Mouse (Mus musculus) ovary, postnatal 14 days (tissue): ENCODE data around the gene Nt5c2.
A peak's percentile ranks its signal among the peaks of the same experiment; 100 is the strongest.

ENCODE experiments used
- DNase-seq: peaks from one replicate; pipeline ENCODE4 v3.0.0; 2022; ENCODE audit warnings: low spot score

Gene Nt5c2

GRCm38 (mm10) chr19:46886826-46887225, 128.1 kb downstream of the Nt5c2 start:
- DNase-seq = no peak

GRCm38 (mm10) chr19:46885365-46885764, 129.6 kb downstream of the Nt5c2 start:
- DNase-seq = no peak

GRCm38 (mm10) chr19:46879876-46880275, 135.1 kb downstream of the Nt5c2 start:
- no peak for DNase-seq

DNA sequence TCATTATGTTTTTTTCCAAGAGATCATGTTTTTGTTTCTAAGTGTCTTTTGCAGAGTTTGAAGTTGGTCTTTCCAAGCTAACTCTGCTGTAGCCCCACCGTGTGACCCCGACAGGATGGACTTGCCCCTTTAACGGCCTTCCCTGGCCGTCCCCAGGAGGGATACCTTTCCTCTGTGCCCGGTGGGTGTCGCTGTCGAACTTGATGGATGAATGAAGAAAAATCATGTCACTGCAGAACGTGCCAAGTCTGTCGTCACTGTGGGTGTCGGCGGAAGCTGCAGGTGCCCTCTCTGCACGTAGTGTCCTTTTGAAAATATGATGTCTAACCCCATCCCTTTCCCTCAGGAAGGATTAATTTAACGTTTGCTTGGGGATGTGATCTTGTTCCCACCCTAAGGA, 136.6 kb downstream of the Nt5c2 start:
- DNase-seq = peak; percentile 37

GRCm38 (mm10) chr19:46877886-46878285, 137.1 kb downstream of the Nt5c2 start:
- DNase-seq = no peak

GRCm38 (mm10) chr19:46875790-46876189, 139.2 kb downstream of the Nt5c2 start:
- peak; percentile 85 for DNase-seq

GRCm38 (mm10) chr19:46873924-46874323, 141.0 kb downstream of the Nt5c2 start:
- no peak for DNase-seq

DNA sequence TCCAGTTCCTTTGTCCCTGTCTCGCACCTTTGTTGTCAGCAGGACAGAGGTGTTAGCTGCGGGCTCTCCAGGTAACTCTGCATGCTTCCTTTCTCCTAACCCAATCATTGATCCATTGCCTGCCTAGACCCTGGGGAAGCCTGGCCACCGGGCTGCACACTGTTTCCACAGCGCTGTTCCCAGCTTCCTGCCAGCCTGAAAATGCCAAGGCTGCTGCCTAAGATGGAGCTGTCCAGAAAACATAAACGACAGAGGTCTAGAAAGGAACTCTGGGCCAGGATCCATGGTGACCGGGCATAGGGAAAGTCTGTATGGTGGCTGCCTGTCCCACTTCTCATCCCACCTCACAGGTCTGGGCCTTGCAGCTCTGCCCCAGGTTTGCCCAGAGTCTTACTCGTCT, 143.3 kb downstream of the Nt5c2 start:
- no peak for DNase-seq

GRCm38 (mm10) chr19:46871096-46871495, 143.9 kb downstream of the Nt5c2 start:
- no peak for DNase-seq

- DNase-seq = peak; percentile 83
Measured at GRCm38 (mm10) chr19:46869526-46869925, 145.4 kb downstream of the Nt5c2 start.

GRCm38 (mm10) chr19:46869049-46869448, 145.9 kb downstream of the Nt5c2 start:
- DNase-seq = no peak

GRCm38 (mm10) chr19:46865381-46865780, 149.6 kb downstream of the Nt5c2 start:
- no peak for DNase-seq

GRCm38 (mm10) chr19:46864731-46865331, 150.1 kb downstream of the Nt5c2 start:
- no peak for DNase-seq

DNA sequence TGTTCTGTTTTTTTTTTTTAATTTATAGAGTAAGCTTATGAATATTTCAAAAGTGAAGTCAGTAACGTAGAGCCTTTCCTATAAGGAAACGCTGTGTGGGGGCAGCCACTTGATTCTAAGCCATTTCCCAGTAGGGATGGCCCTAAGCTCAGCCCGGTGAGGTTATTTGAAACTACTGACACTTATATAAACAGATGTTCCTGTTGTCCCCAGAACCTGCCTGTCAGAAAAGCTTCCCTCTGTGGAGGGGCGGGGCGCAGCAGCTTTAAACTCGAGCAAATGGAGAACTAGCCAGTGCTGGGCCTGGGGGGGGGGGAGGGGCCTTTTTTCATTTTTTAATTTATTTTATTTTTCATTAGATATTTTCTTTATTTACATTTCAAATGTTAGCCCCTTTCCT, 150.9 kb downstream of the Nt5c2 start:
- no peak for DNase-seq

- no peak for DNase-seq
Measured at GRCm38 (mm10) chr19:46863236-46863927, 151.6 kb downstream of the Nt5c2 start.

GRCm38 (mm10) chr19:46862556-46862955, 152.4 kb downstream of the Nt5c2 start:
- no peak for DNase-seq

DNA sequence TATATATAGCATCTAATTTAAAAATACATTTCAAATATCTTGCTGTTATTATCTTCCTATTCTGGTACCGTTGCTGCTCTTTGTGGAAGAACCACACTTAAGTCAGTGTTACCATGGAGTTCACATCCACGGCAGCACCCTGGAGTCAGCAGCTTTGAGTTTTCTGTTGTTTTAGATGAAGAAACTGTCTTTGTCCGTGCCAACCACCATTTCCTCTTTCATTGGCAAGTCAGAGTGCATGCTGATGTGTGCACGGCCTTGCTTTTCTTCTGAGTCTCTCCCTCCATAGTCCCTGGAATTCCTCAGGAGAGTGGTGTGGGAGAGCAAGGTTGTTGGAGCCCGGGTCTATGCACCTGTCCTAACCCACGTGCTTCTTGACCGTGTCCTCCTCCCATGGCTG, 156.8 kb downstream of the Nt5c2 start:
- no peak for DNase-seq

GRCm38 (mm10) chr19:46857277-46857989, 157.5 kb downstream of the Nt5c2 start:
- DNase-seq = no peak

GRCm38 (mm10) chr19:46856780-46857179, 158.2 kb downstream of the Nt5c2 start:
- DNase-seq = no peak

DNA sequence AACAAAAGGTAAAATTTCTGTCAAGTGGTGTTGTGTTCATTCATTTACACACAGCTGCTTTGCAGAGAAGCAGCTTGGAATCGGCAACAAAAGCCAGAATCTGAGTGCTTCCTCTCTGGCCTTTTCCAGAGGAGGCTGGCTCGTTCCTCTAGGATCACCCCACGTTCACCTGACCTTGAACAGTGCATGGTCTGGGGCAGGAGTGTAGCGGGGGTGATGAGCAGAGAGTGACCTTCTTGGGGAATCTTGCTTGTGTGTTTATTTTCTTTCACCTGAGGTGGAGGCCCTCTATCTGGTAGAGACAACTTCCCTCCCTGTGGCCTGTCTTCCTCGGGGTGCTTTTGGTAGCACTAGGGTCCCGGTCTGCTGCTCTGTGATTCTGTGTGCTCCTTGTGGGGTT, 158.7 kb downstream of the Nt5c2 start:
- DNase-seq = no peak

GRCm38 (mm10) chr19:46849443-46849997, 165.4 kb downstream of the Nt5c2 start:
- no peak for DNase-seq

- no peak for DNase-seq
Measured at GRCm38 (mm10) chr19:46848381-46849268, 166.3 kb downstream of the Nt5c2 start.
